Mouse (Mus musculus) midbrain, postnatal 0 days (tissue): Measurements from ENCODE around the gene Cd101. TPM values are rescaled to one million over a fixed set of nuclear protein-coding genes. Genes with fewer than 3 reads are reported as not detected.

Experiments used
- ATAC-seq: fragments of 200-750 bp; cut with Nextera tagmentation; 2 replicates; pipeline ENCODE4 v1.8.0; 2017; ENCODE audit warnings: moderate number of reproducible peaks, mild to moderate bottlenecking, moderate TSS enrichment, moderate library complexity; ENCODE audit not compliant: low FRiP score
- DNase-seq: peaks from one replicate; pipeline ENCODE4 v3.0.0-alpha.2; 2015; ENCODE audit warnings: low spot score
- H3K27ac ChIP-seq: fragments of 300-500 bp; sonication (generic); 2 replicates; pipeline ENCODE4 v1.5.1; 2014; ENCODE audit warnings: low read depth, mild to moderate bottlenecking, low read length, mixed read lengths
- H3K27me3 ChIP-seq: fragments of 300-500 bp; sonication (generic); 2 replicates; pipeline ENCODE4 v1.6.1; 2014; ENCODE audit warnings: low read length, control low read depth, mixed read lengths; ENCODE audit not compliant: insufficient read depth
- H3K36me3 ChIP-seq: fragments of 300-500 bp; sonication (generic); 2 replicates; pipeline ENCODE4 v1.6.1; 2014; ENCODE audit warnings: low read length, control low read depth, mixed read lengths; ENCODE audit not compliant: insufficient read depth
- H3K4me1 ChIP-seq: fragments of 300-500 bp; sonication (generic); 2 replicates; pipeline ENCODE4 v1.6.1; 2014; ENCODE audit warnings: mild to moderate bottlenecking, control low read depth, antibody characterized with exemption, low read length, mixed read lengths; ENCODE audit not compliant: insufficient read depth
- H3K4me2 ChIP-seq: fragments of 300-500 bp; sonication (generic); 2 replicates; pipeline ENCODE4 v1.6.1; 2014; ENCODE audit warnings: low read depth, mild to moderate bottlenecking, low read length, mixed read lengths; ENCODE audit not compliant: poor library complexity, severe bottlenecking
- H3K4me3 ChIP-seq: fragments of 300-500 bp; sonication (generic); 2 replicates; pipeline ENCODE4 v1.5.1; 2014; ENCODE audit warnings: low read depth, mild to moderate bottlenecking, low read length, moderate library complexity
- H3K9ac ChIP-seq: fragments of 300-500 bp; sonication (generic); replicated peaks from 2 replicates; pipeline ENCODE4 v1.6.1; 2014; ENCODE audit warnings: mild to moderate bottlenecking, low read length, moderate library complexity, mixed read lengths; ENCODE audit not compliant: poor library complexity, severe bottlenecking
- H3K9me3 ChIP-seq: fragments of 300-500 bp; sonication (generic); 2 replicates; pipeline ENCODE4 v1.6.1; 2016; ENCODE audit warnings: low read length, control low read depth
- CTCF ChIP-seq: IDR thresholded peaks from 2 replicates; pipeline ENCODE4 v1.5.1; 2016; ENCODE audit warnings: antibody characterized with exemption, mild to moderate bottlenecking
- WGBS: fragments of 180-500 bp; shearing (Covaris S2); extraction: QIAGEN DNeasy Blood & Tissue Kit; methylation state at CpG from one replicate; pipeline ENCODE4 v1.1.7; 2014; 5-methylcytosine and 5-hydroxymethylcytosine counted together
- polyA plus RNA-seq: library from polyadenylated mRNA; unstranded; fragments of >200 nt; fragmentation: Nextera tagmentation; extraction: Ambion mirVana; gene quantifications from 2 replicates; pipeline ENCODE4 v1.2.1, GENCODE M21; 2015
- total RNA-seq: library from RNA; depleted of rRNA; stranded (reverse); fragments of >200 nt; gene quantifications from 2 replicates; pipeline ENCODE4 v1.2.3, GENCODE M21; 2014; rRNA removed

The Cd101 gene
- 0.44 TPM in 1 of 2 replicates, not detected in the other for total RNA-seq
- polyA plus RNA-seq, result 0.07 TPM in 1 of 2 replicates, not detected in the other

DNA sequence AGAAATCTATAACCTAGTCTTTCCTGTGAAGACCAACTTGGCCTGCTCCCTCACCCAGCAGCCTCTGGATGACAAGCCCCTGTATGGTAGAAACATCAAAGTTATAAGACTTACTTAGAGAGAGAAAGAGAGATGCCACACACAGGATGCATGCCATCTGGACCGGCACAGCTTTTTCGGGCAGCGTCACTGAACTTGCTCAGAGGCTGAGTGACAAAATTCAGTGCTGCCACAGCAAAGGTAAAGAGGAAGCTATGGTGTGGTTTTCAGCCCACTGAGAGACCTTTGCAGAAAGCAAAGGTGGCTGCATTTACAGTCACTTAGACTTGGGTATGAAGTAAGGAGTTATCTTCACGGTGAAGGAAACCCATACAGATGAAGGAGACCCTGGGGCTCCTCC, at the start of gene Cd101:
Cd101 (minus strand) TSS at position 218 of the 400 bp plus-strand sequence.
- ATAC-seq (no peak), DNase-seq (no peak)
- H3K36me3 ChIP-seq, result no peaks in the 10 kb centered on the region
- TF ChIP-seq CTCF, result no peak
- no peak within 1 kb of the TSS for H3K9ac ChIP-seq
- H3K4me3 ChIP-seq, result no peak within 1 kb of the TSS
- H3K4me1 ChIP-seq, result no peaks in the 10 kb centered on the region
- H3K27ac ChIP-seq, result no peak within 1 kb of the TSS
- WGBS, result 89% methylated on average over 4 of the region's 4 CpGs
- no peaks in the 10 kb centered on the region for H3K9me3 ChIP-seq
- H3K4me2 ChIP-seq, result no peak within 1 kb of the TSS
- no peaks in the 10 kb centered on the region for H3K27me3 ChIP-seq

DNA sequence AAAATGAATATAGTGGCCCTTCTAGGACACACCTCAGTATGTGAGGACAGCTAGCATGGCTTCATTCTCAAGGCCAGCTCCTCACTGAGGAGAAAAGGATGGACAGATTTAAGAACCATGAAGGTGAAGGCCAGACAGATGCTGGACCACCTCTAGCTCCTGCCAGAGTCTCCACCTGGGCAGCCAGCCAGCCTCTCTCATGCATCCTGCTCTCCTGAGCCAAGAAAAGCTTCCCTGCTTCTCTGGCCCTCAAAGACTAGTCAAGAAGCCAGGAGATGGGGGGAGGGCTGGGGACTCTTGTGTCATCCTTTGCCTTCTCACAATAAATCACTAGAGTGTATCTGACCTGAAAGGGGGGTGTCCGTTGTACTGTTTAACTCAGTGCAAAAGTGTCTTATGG, 49.0 kb upstream of the Cd101 start:
- TF ChIP-seq CTCF, result no peak
- peaks cover 5% of the 10 kb centered on the region; the same call in 1 of the 2 replicates for H3K36me3 ChIP-seq
- no peak overlapping the region for H3K27ac ChIP-seq
- no peak overlapping the region for H3K4me2 ChIP-seq
- no peak overlapping the region for H3K4me3 ChIP-seq
- no peaks in the 10 kb centered on the region for H3K27me3 ChIP-seq
- DNase-seq, result peak; percentile 36
- ATAC-seq, result no peak
- WGBS, result 82% methylated on average over 1 of the region's 1 CpGs
- no peak overlapping the region for H3K9ac ChIP-seq
- H3K9me3 ChIP-seq, result no peaks in the 10 kb centered on the region
- no peaks in the 10 kb centered on the region for H3K4me1 ChIP-seq

DNA sequence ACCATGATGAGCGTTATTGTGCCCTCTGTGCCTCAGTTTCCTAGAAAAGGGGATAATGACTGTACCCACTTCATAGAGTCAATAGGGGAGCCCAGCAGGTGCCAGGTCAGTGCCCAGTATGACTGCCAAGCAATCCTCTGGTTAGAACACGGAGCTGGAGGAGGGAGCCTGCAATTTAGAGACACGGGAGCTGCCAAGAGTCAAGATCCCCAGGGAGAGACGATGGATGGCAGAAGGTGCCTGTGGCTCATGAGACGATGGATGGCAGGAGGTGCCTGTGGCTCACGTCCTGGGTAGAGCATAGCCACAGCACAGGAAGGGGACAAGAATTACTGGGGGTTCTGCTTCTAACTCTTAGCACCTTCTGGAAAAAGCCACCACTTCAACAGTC, 48.3 kb upstream of the Cd101 start:
- no peaks in the 10 kb centered on the region for H3K9me3 ChIP-seq
- ATAC-seq (no peak), DNase-seq (no peak)
- H3K27ac ChIP-seq, result no peak overlapping the region
- H3K4me1 ChIP-seq, result no peaks in the 10 kb centered on the region
- WGBS, result 79% methylated on average over 6 of the region's 6 CpGs
- no peak overlapping the region for H3K9ac ChIP-seq
- H3K4me2 ChIP-seq, result no peak overlapping the region
- no peak for TF ChIP-seq CTCF
- no peaks in the 10 kb centered on the region for H3K27me3 ChIP-seq
- no peak overlapping the region for H3K4me3 ChIP-seq
- peaks cover 5% of the 10 kb centered on the region; the same call in 1 of the 2 replicates for H3K36me3 ChIP-seq

DNA sequence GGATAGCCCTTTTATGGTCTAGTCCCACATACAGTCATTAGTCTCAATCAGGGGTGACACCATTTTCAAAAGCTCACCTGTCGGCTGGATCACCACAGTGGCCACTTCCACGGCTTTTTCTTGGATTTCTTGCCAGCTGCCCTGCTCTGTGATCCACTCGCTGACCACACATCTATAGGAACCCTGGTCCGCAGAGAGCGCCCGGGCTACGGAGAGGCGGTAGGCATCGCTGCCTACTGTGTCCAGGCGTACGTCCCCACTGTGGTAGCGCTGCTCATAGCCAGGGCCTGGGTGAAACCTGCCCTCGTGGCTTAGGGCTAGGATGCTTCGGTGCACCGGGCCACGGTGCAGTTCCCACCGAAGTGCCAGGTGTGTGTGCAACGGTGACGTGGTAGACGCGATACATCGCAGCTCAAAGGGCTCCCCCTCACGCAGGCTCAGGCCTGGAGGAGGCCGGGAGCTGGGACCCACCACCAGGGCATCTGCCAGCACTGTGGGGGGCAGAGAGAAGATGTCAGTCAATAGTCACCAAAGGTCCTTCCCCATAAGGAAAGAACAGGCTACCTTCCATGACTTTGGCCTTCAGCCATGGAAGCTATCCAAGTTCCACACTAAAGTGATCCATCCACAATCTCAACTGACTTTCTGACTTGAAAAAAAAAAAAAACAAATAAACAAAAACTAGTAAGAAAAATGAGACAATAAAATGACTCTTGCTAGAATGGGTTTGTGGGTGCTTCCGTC, 47.8 kb upstream of the Cd101 start:
- WGBS, result 94% methylated on average over 25 of the region's 25 CpGs
- H3K36me3 ChIP-seq, result peaks cover 5% of the 10 kb centered on the region; the same call in 1 of the 2 replicates
- no peak for DNase-seq

DNA sequence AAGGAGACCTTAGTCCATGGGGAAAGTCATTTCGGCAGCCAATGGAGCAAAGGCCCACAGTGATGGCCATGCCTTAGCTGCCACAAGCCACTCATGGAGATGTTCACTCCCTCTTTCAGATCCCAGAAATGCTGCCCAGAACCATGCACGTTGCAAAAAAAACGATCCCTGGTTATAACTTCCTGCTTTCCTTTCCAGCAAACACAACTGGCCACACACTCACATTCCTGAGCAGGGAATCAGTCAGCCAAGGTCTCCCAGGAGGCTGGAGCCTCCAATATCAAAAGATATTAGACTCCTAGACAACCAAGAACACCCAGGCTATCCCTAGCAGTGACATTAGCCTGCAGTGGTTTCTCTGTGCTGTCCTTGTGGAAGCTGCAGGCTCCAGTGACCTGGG, 46.5 kb upstream of the Cd101 start:
- no peaks in the 10 kb centered on the region for H3K27me3 ChIP-seq
- no peak overlapping the region for H3K9ac ChIP-seq
- WGBS, result 82% methylated on average over 3 of the region's 3 CpGs
- peaks cover 14% of the 10 kb centered on the region; the same call in 1 of the 2 replicates for H3K4me1 ChIP-seq
- peaks cover 5% of the 10 kb centered on the region; the same call in 1 of the 2 replicates for H3K36me3 ChIP-seq
- no peak overlapping the region for H3K4me2 ChIP-seq
- no peaks in the 10 kb centered on the region for H3K9me3 ChIP-seq
- DNase-seq, result no peak
- H3K27ac ChIP-seq, result no peak overlapping the region
- no peak for ATAC-seq
- TF ChIP-seq CTCF, result no peak
- H3K4me3 ChIP-seq, result no peak overlapping the region

More for the DNA sequence above, 47.8 kb upstream of the Cd101 start:
- no peak for ATAC-seq
- H3K4me2 ChIP-seq, result no peak overlapping the region
- H3K27me3 ChIP-seq, result no peaks in the 10 kb centered on the region
- H3K9ac ChIP-seq, result no peak overlapping the region
- H3K27ac ChIP-seq, result no peak overlapping the region
- H3K4me1 ChIP-seq, result 0 out of 2 replicates have a peak, but pooled peaks cover 5% of the 10 kb centered on the region
- no peak for TF ChIP-seq CTCF
- no peak overlapping the region for H3K4me3 ChIP-seq
- H3K9me3 ChIP-seq, result no peaks in the 10 kb centered on the region

DNA sequence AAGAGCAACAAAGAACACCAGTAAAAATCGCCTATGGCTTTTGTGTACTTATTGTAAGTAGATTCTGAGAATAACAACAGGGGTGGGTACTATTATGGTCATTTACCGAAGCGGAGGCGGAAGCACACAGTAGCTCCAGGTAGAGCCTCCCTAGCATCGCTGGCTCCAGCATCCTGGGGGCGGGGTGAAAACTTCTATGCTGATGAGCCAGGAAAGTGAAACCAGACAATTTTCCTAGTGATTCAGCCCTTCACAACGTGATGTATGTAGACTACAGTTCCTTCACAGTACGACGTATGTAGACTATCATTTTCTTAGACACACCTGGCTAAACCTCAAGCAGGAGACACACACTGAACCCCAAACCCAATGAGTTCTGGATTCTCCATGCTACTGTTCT, 44.0 kb upstream of the Cd101 start:
- ATAC-seq (no peak), DNase-seq (no peak)
- WGBS, result 83% methylated on average over 9 of the region's 9 CpGs
- H3K9me3 ChIP-seq, result no peaks in the 10 kb centered on the region
- H3K4me2 ChIP-seq, result no peak overlapping the region
- no peaks in the 10 kb centered on the region for H3K27me3 ChIP-seq
- H3K4me3 ChIP-seq, result no peak overlapping the region
- H3K9ac ChIP-seq, result no peak overlapping the region
- no peak overlapping the region for H3K27ac ChIP-seq
- H3K4me1 ChIP-seq, result peaks cover 17% of the 10 kb centered on the region; the same call in 1 of the 2 replicates
- peaks cover 5% of the 10 kb centered on the region; the same call in 1 of the 2 replicates for H3K36me3 ChIP-seq
- TF ChIP-seq CTCF, result no peak
